Mouse (Mus musculus) heart, adult 2 months (tissue): ENCODE results near the gene Rab31. TPM values are rescaled to one million over a fixed set of nuclear protein-coding genes. Genes with fewer than 3 reads are reported as not detected.

Experiments
- DNase-seq, 2 experiments: peaks; one replicate each; pipeline ENCODE4 v3.0.0; 2021
- H3K27ac ChIP-seq: fragments of 200-600 bp; 2 replicates; pipeline ENCODE4 v1.8.1; 2022
- H3K27me3 ChIP-seq: fragments of 200-500 bp; 2 replicates; pipeline ENCODE4 v1.6.1; 2012; ENCODE audit warnings: mild to moderate bottlenecking, low read length, inconsistent platforms, mixed read lengths; ENCODE audit not compliant: control insufficient read depth, insufficient read depth
- H3K36me3 ChIP-seq: fragments of 200-500 bp; 2 replicates; pipeline ENCODE4 v1.6.1; 2012; ENCODE audit warnings: low read length, inconsistent platforms; ENCODE audit not compliant: control insufficient read depth, insufficient read depth
- H3K4me1 ChIP-seq: fragments of 200-500 bp; 2 replicates; pipeline ENCODE4 v1.6.1; 2011; ENCODE audit warnings: low read length; ENCODE audit not compliant: control insufficient read depth, insufficient read depth
- H3K4me3 ChIP-seq: fragments of 200-600 bp; 2 replicates; pipeline ENCODE4 v1.8.1; 2022
- H3K79me2 ChIP-seq: fragments of 200-500 bp; replicated peaks from 2 replicates; pipeline ENCODE4 v1.6.1; 2012; ENCODE audit warnings: mild to moderate bottlenecking, inconsistent platforms, low read length, moderate library complexity, mixed read lengths; ENCODE audit not compliant: control insufficient read depth, insufficient read depth
- H3K9ac ChIP-seq: fragments of 200-500 bp; 2 replicates; pipeline ENCODE4 v1.6.1; 2012; ENCODE audit warnings: low read depth, mild to moderate bottlenecking, control low read depth, inconsistent platforms, low read length, mixed read lengths
- CTCF ChIP-seq: fragments of 200-600 bp; IDR thresholded peaks from 2 replicates; pipeline ENCODE4 v1.8.1; 2022; ENCODE audit warnings: antibody characterized with exemption, mild to moderate bottlenecking, moderate library complexity
- EP300 ChIP-seq: fragments of 200-500 bp; IDR thresholded peaks from 2 replicates; pipeline ENCODE4 v1.6.1; 2011; ENCODE audit warnings: low read depth, low read length, control low read depth; ENCODE audit not compliant: insufficient read depth
- POLR2A ChIP-seq: fragments of 200-500 bp; IDR thresholded peaks from 2 replicates; pipeline ENCODE4 v1.6.1; 2011; ENCODE audit warnings: mild to moderate bottlenecking, low read depth, low read length, control low read depth; ENCODE audit not compliant: insufficient read depth
- WGBS: fragments of 180-500 bp; shearing (Covaris S2); methylation state at CpG from one replicate; pipeline ENCODE4 v1.1.7; 2018; 5-methylcytosine and 5-hydroxymethylcytosine counted together
- intact Hi-C: fragments of 180-260 bp; cut with DNase I; formaldehyde crosslinking; loops from one replicate; pipeline ENCODE4 v1.15.1; 2025
- polyA plus RNA-seq: library from polyadenylated mRNA; depleted of rRNA; stranded (reverse); fragments of >200 nt; gene quantifications from 2 replicates; pipeline ENCODE4 v1.2.3, GENCODE M21; 2012
- total RNA-seq, 2 experiments: library from RNA; stranded (reverse); gene quantifications; 2 replicates each; pipeline ENCODE4 v1.2.3; 2021

The Rab31 gene
- total and polyA plus RNA-seq, 3 experiments: 12.5 to 16.5 (median 13.0) TPM

- Histone ChIP-seq H3K27me3 (no peaks in the 10 kb centered on the region), H3K36me3 (peaks cover 11% of the 10 kb centered on the region), H3K9ac (no peak overlapping the region), H3K79me2 (peaks cover 4% of the 10 kb centered on the region), H3K4me1 (peaks cover 9% of the 10 kb centered on the region), H3K27ac (peak overlapping the region; percentile 16; the same call in 1 of the 2 replicates), H3K4me3 (no peak overlapping the region)
- TF ChIP-seq CTCF: no peak
- TF ChIP-seq POLR2A: no peak
- TF ChIP-seq EP300: no peak
- intact Hi-C loops: no loop called here
- DNase-seq: no peak
- 59% methylated on average over 4 of the region's 4 CpGs for WGBS
Measured at GRCm38 (mm10) chr17:65802026-65802425, 29.5 kb upstream of the Rab31 start.

GRCm38 (mm10) chr17:65800451-65800850 lies 27.9 kb upstream of the Rab31 start:
- Histone ChIP-seq H3K36me3 (peaks cover 11% of the 10 kb centered on the region), H3K27ac (no peak overlapping the region), H3K4me3 (no peak overlapping the region), H3K9ac (no peak overlapping the region), H3K27me3 (no peaks in the 10 kb centered on the region), H3K79me2 (peaks cover 6% of the 10 kb centered on the region), H3K4me1 (peaks cover 11% of the 10 kb centered on the region)
- TF ChIP-seq EP300 (no peak), POLR2A (no peak), CTCF (no peak)
- WGBS: 83% methylated on average over 6 of the region's 6 CpGs
- intact Hi-C loops: no loop called here
- DNase-seq: no peak

- Histone ChIP-seq H3K27ac (no peak overlapping the region), H3K27me3 (no peaks in the 10 kb centered on the region), H3K9ac (no peak overlapping the region), H3K36me3 (peaks cover 10% of the 10 kb centered on the region), H3K79me2 (peaks cover 13% of the 10 kb centered on the region), H3K4me3 (no peak overlapping the region), H3K4me1 (peaks cover 13% of the 10 kb centered on the region)
- WGBS: 46% methylated on average over 1 of the region's 1 CpGs
- DNase-seq: no peak
- TF ChIP-seq CTCF: no peak
- no peak for TF ChIP-seq EP300
- no peak for TF ChIP-seq POLR2A
- intact Hi-C loops: no loop called here
Measured at GRCm38 (mm10) chr17:65799353-65799752, 26.8 kb upstream of the Rab31 start.

- H3K27me3 ChIP-seq: no peaks in the 10 kb centered on the region
- TF ChIP-seq POLR2A (no peak), EP300 (no peak), CTCF (no peak)
- no peak overlapping the region for H3K4me3 ChIP-seq
- H3K9ac ChIP-seq: no peak overlapping the region
- peaks cover 14% of the 10 kb centered on the region for H3K79me2 ChIP-seq
- peaks cover 8% of the 10 kb centered on the region for H3K36me3 ChIP-seq
- no peak for DNase-seq
- WGBS: 31% methylated on average over 4 of the region's 4 CpGs
- H3K27ac ChIP-seq: no peak overlapping the region
- peaks cover 13% of the 10 kb centered on the region for H3K4me1 ChIP-seq
- intact Hi-C loops: no loop called here
Measured at GRCm38 (mm10) chr17:65798446-65798845, 25.9 kb upstream of the Rab31 start.

GRCm38 (mm10) chr17:65796056-65796455 lies 23.5 kb upstream of the Rab31 start:
- intact Hi-C loops: no loop called here
- TF ChIP-seq POLR2A: no peak
- no peak for TF ChIP-seq EP300
- TF ChIP-seq CTCF: no peak
- Histone ChIP-seq H3K27ac (no peak overlapping the region), H3K4me1 (peaks cover 11% of the 10 kb centered on the region), H3K4me3 (no peak overlapping the region), H3K27me3 (no peaks in the 10 kb centered on the region), H3K9ac (no peak overlapping the region), H3K79me2 (peaks cover 17% of the 10 kb centered on the region), H3K36me3 (peaks cover 8% of the 10 kb centered on the region)
- DNase-seq: no peak
- 89% methylated on average over 7 of the region's 7 CpGs for WGBS

- Histone ChIP-seq H3K27me3 (no peaks in the 10 kb centered on the region), H3K4me3 (no peak overlapping the region), H3K79me2 (peaks cover 16% of the 10 kb centered on the region), H3K9ac (no peak overlapping the region), H3K4me1 (peaks cover 10% of the 10 kb centered on the region), H3K36me3 (peaks cover 5% of the 10 kb centered on the region; the same call in 1 of the 2 replicates), H3K27ac (no peak overlapping the region)
- intact Hi-C loops: no loop called here
- DNase-seq: no peak
- whole genome bisulfite sequencing: 81% methylated on average over 13 of the region's 13 CpGs
- TF ChIP-seq EP300 (no peak), CTCF (no peak), POLR2A (no peak)
Measured at GRCm38 (mm10) chr17:65794096-65794850, 21.7 kb upstream of the Rab31 start.
